Comparison of ENCODE assay signal across 21 mouse cellular contexts in genomic region chr11:35152875-35153274, GRCm38 (mm10). TPM values are rescaled to one million over a fixed set of nuclear protein-coding genes. Genes with fewer than 3 reads are reported as not detected.
A peak's percentile ranks its signal among the peaks of the same experiment; 100 is the strongest.
DNase-seq lines count a peak whose midpoint lies in the region; ATAC-seq and TF ChIP-seq lines count a peak whose summit lies in the region.
"Had no signal": no experiment of that assay in that cellular context is flagged by ENCODE, and none has a peak within 500 bp of the region (broad histone marks: within the 10 kb centered on the region; RNA-seq: fewer than 3 reads in every experiment).

No protein-coding gene starts in this region.

- no peaks in the 10 kb centered on the region for H3K27me3 ChIP-seq in kidney, embryonic 16.5 days (ENCODE audit: insufficient read depth, low read length)
- no peaks in the 10 kb centered on the region for H3K27me3 ChIP-seq in kidney, adult 2 months (replicated peaks; ENCODE audit: control insufficient read depth, insufficient read depth, low read length)

- no peak overlapping the region for H3K27ac ChIP-seq in kidney, embryonic 16.5 days (ENCODE audit: low read length)
- no peak overlapping the region for H3K27ac ChIP-seq in kidney, adult 2 months (ENCODE audit: insufficient read depth, low read depth, low read length)
- H3K27ac ChIP-seq: hindbrain, embryonic 14.5 days had no signal

- no peaks in the 10 kb centered on the region for H3K9me3 ChIP-seq in kidney, embryonic 16.5 days (ENCODE audit: low read length)

- peak; percentile 27 for DNase-seq in adrenal gland, postnatal 10 days
- no peak for DNase-seq in adrenal gland, postnatal 14 days
- peak; percentile 31 for DNase-seq in kidney, adult 11 months
- peak; percentile 52 for DNase-seq in kidney, adult 2 months
- peak; percentile 9 for DNase-seq in kidney, postnatal 14 days
- no peak for DNase-seq in spleen, adult 18-20 months
- DNase-seq: cerebellum, adult 9-10 months; gastrocnemius, postnatal 14 days; heart, adult 18-20 months; heart, postnatal 4 days; lung, postnatal 4 days; right cerebral cortex, postnatal 4 days had no signal

- no peak overlapping the region for H3K4me2 ChIP-seq in kidney, embryonic 16.5 days (replicated peaks; ENCODE audit: low read depth, low read length)
- H3K4me2 ChIP-seq: hindbrain, embryonic 14.5 days had no signal

- no peak overlapping the region for H3K4me3 ChIP-seq in kidney, embryonic 16.5 days (ENCODE audit: low read length)
- H3K4me3 ChIP-seq in kidney, adult 2 months (ENCODE audit: insufficient read depth, low read depth, low read length): no peak overlapping the region

- peaks cover 19% of the 10 kb centered on the region for H3K4me1 ChIP-seq in kidney, embryonic 16.5 days (ENCODE audit: insufficient read depth, low read length)
- 0 out of 2 replicates have a peak, but pooled peaks cover 6% of the 10 kb centered on the region for H3K4me1 ChIP-seq in kidney, adult 2 months (ENCODE audit: control insufficient read depth, insufficient read depth, low read length)

- 43% methylated on average over 2 of the region's 2 CpGs for WGBS in kidney, embryonic 16.5 days
- 36% methylated on average over 2 of the region's 2 CpGs for WGBS in kidney, adult 2 months

- no peak for TF ChIP-seq POLR2A in kidney, adult 2 months (IDR thresholded peaks at IDR 0.05; ENCODE audit: low read depth, low read length)

- no peak overlapping the region for H3K9ac ChIP-seq in kidney, embryonic 16.5 days (replicated peaks; ENCODE audit: low read length)
- H3K9ac ChIP-seq: hindbrain, embryonic 14.5 days had no signal

- ATAC-seq in kidney, embryonic 16.5 days (ENCODE audit: low FRiP score, low TSS enrichment): no peak
- no peak for ATAC-seq in monocyte, adult 5-6 weeks (replicated peaks; ENCODE audit: insufficient number of reproducible peaks, low FRiP score, low TSS enrichment, poor library complexity, severe bottlenecking)
- ATAC-seq: CD4-positive, CD25-positive, alpha-beta regulatory T cell, adult 4 months; forebrain, embryonic 16.5 days; inflammation-experienced regulatory T-cells, adult 6 months; midbrain, embryonic 16.5 days had no signal

- TF ChIP-seq CTCF in kidney, adult 2 months (conservative IDR thresholded peaks at IDR 0.05; ENCODE audit: insufficient read depth, insufficient read length, low read depth, low read length): no peak

- H3K36me3 ChIP-seq in kidney, embryonic 16.5 days (ENCODE audit: insufficient read depth, low read length): no peaks in the 10 kb centered on the region
- H3K36me3 ChIP-seq in kidney, adult 2 months (ENCODE audit: control insufficient read depth, insufficient read depth, low read length): no peaks in the 10 kb centered on the region

RNA-seq across cellular contexts. Expression of gene Slit3, which starts 31.9 kb away (rescaled TPM):
- 10 to 100 TPM; 36.9 to 45.0 TPM for total RNA-seq in adrenal gland, postnatal 10 days (2021)
- total RNA-seq in adrenal gland, postnatal 14 days (2021): 43.7 and 46.3 TPM in 2 replicates
- polyA plus RNA-seq in kidney, embryonic 16.5 days (2015; fragmentation: Nextera tagmentation; extraction: Ambion mirVana): 7.3 and 8.3 TPM in 2 replicates
- 8.4 and 12.6 TPM in 2 replicates for polyA plus RNA-seq in kidney, adult 2 months (2012; rRNA removed)
- total RNA-seq in monocyte, adult 5-6 weeks (2017): not detected in 3 replicates
- total RNA-seq: common myeloid progenitor, adult 5-6 weeks; megakaryocyte-erythroid progenitor cell, adult 5-6 weeks had no signal
- polyA plus RNA-seq: CD4-positive, CD25-positive, alpha-beta regulatory T cell, adult 4 months; inflammation-experienced regulatory T-cells, adult 6 months had no signal

Comparison
In these comparisons a context has a peak if more than half of its experiments do, and no peak if none do; other contexts are left out.
1. DNase-seq: peak in adrenal gland, postnatal 10 days (single experiment), kidney, adult 11 months (single experiment), kidney, adult 2 months (single experiment) and kidney, postnatal 14 days (single experiment); none in adrenal gland, postnatal 14 days (single experiment) and spleen, adult 18-20 months (0 of 2).
2. RNA of gene Slit3, which starts 31.9 kb away (total RNA-seq): 36.9 to 45.0 TPM in adrenal gland, postnatal 10 days and 43.7 to 46.3 TPM in adrenal gland, postnatal 14 days; not detected in monocyte, adult 5-6 weeks; every median in the first group is over 10 times any median in the second.